Mouse (Mus musculus): ENCODE measurements at regions not wholly inside any gene's neighbourhood (a gene's known extent, or its start where the extent isn't known, plus 50 kb on each side); places are given as distances from the start of the nearest gene placed in this dataset.

DNA sequence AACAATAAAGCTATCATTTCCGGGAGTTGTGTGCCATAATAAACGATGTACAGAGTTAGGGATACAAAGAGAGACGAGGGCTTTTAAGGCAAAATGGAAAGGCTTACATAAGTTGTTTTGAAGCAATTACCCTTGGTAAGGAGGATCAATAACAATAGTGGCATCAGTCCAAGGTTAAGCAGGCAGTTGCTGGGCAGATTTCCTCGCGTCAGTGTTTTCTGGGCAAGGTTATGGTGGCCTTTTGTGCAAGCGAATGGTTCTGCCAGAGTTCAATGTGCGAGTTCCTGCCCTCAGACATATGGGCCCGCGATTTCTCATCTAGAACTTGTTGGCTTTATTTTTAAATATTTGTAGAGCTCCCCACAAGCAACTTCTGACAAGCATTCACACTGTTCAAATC, 597.7 kb downstream of the Gm19410 start:
- DNase-seq (ENCODE audit: low spot score), result no peak

DNA sequence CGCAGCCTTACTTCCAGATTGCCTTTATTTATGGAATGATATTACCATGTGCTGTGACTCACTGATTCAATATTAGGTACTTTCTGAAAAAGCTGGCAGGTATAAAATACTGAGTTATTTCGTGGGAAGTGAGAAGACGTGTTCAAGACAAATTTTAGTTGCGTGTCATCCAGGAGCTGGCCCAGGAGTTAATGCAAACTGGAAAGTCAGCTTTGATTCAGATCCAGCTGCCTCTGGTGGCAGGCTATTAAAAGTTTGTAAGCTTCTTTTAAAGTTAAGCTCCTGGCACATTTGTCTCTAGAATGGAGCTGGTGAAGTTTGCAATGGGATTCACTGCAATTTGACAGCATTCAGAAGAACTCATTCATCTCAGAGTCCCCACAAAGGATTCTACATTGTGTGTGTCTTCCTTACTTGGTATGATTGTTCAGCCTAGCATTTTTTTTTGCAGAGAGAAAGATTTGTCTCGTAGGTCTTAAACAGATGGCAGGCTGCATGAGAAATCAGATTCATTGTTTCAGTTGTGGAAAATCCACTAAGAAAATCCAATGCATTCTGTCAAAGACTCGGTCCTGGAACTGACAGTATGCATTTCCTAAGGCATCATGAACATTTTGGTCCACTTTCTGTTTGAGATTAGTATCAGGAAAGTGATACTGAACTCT, 599.1 kb downstream of the Gm19410 start:
- DNase-seq (ENCODE audit: low spot score), result no peak

GRCm38 (mm10) chr8:36365945-36366344, 600.4 kb downstream of the Gm19410 start:
- no peak for DNase-seq (ENCODE audit: low spot score)

- no peak for DNase-seq (ENCODE audit: low spot score)
Observed at GRCm38 (mm10) chr8:36376579-36377350, 611.2 kb downstream of the Gm19410 start.

- no peak for DNase-seq (ENCODE audit: low spot score)
Observed at GRCm38 (mm10) chr8:36394487-36394886, 598.9 kb upstream of the AI429214 start.

GRCm38 (mm10) chr8:36396493-36396892, 596.9 kb upstream of the AI429214 start:
- DNase-seq (ENCODE audit: low spot score), result no peak

DNA sequence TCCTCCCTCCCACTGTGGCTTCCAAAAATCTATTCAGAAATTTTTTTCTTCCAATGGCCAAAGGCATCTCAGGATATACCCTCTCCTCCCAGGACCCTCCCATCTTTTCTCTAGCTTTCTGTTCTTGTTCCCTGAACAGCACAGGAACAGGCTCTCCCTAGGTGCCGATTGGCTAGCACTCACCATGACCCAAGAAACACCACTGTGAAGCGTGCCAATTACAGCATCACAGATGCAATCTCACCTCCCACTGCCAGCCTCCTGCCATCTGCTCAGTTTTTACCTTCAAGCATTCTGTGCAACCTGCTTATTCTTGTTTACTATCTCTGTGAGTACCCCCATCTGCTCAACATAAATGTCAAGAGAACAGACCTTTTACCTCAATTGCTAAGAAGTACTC, 586.7 kb upstream of the AI429214 start:
- no peak for DNase-seq (ENCODE audit: low spot score)

Measured in left cerebral cortex, adult 11 months (tissue).